Mouse (Mus musculus) layer of hippocampus, adult 2 months (tissue): Measurements from ENCODE around the gene Tyro3. TPM values are rescaled to one million over a fixed set of nuclear protein-coding genes. Genes with fewer than 3 reads are reported as not detected.

Experiments
- DNase-seq, 2 experiments: peaks; one replicate each; pipeline ENCODE4 v3.0.0; 2022; ENCODE audit warnings: low spot score in 2 of 2
- H3K27ac ChIP-seq: fragments of 200-600 bp; 2 replicates; pipeline ENCODE4 v1.8.1; 2022
- H3K4me3 ChIP-seq: fragments of 200-600 bp; 2 replicates; pipeline ENCODE4 v1.8.1; 2022; ENCODE audit warnings: mild to moderate bottlenecking
- CTCF ChIP-seq: fragments of 200-600 bp; conservative IDR thresholded peaks from 2 replicates; pipeline ENCODE4 v1.8.1; 2022; ENCODE audit warnings: antibody characterized with exemption, mild to moderate bottlenecking, moderate library complexity
- long read RNA-seq, 2 experiments: library from polyadenylated mRNA; stranded (forward); transcript quantifications; one replicate each; pipeline ENCODE4 v2.0.0; 2021; ENCODE audit warnings: borderline mapping rate in 2 of 2
- total RNA-seq, 2 experiments: library from RNA; stranded (reverse); gene quantifications; 2 replicates each; pipeline ENCODE4 v1.2.3; 2021

Tyro3 gene
- total RNA-seq, result 10 to 100 TPM; 75.5 to 80.8 TPM
- long read RNA-seq, experiment 1, transcript Tyro3-201 (19 exons, 3,989 nt), result major isoform, 52 of 83 reads
- long read RNA-seq, experiment 1, partial matches to known transcripts, result 22 of 83 reads
- long read RNA-seq, experiment 1, other reads (novel, unspliced or antisense), result 9 of 83 reads
- long read RNA-seq, experiment 2, transcript Tyro3-201 (19 exons, 3,989 nt), result major isoform, 65 of 92 reads
- long read RNA-seq, experiment 2, partial matches to known transcripts, result 19 of 92 reads
- long read RNA-seq, experiment 2, other reads (novel, unspliced or antisense), result 8 of 92 reads

GRCm38 (mm10) chr2:119797279-119797783 is at the start of gene Tyro3:
TSS of gene Tyro3 (plus strand) at chr2:119797733.
- Histone ChIP-seq H3K4me3 (peak within 1 kb of the TSS; percentile 22; the same call in 1 of the 2 replicates), H3K27ac (peak within 1 kb of the TSS; percentile 90; the same call in 1 of the 2 replicates)
- DNase-seq, result no peak
- TF ChIP-seq CTCF, result no peak

GRCm38 (mm10) chr2:119749260-119749659 is 48.3 kb upstream of the Tyro3 start:
- H3K4me3 ChIP-seq, result no peak overlapping the region; the same call in 1 of the 2 replicates
- 0 out of 2 replicates have a peak overlapping the region, but pooled peaks have one; percentile 37 for H3K27ac ChIP-seq
- DNase-seq, result peak in 1 of 2 experiments; percentile 32
- TF ChIP-seq CTCF, result no peak

- no peak for TF ChIP-seq CTCF
- Histone ChIP-seq H3K4me3 (peak overlapping the region; percentile 74), H3K27ac (peak overlapping the region; percentile 83)
- DNase-seq, result no peak
Measured at GRCm38 (mm10) chr2:119757601-119758100, 39.9 kb upstream of the Tyro3 start.

GRCm38 (mm10) chr2:119758101-119758843 is 39.3 kb upstream of the Tyro3 start:
- peak overlapping the region; percentile 74 for H3K4me3 ChIP-seq
- TF ChIP-seq CTCF, result no peak
- peak overlapping the region; percentile 83 for H3K27ac ChIP-seq
- no peak for DNase-seq

GRCm38 (mm10) chr2:119758844-119759835 is 38.4 kb upstream of the Tyro3 start:
- no peak for DNase-seq
- H3K4me3 ChIP-seq, result peak overlapping the region; percentile 74
- TF ChIP-seq CTCF, result no peak
- H3K27ac ChIP-seq, result peak overlapping the region; percentile 83; the same call in 1 of the 2 replicates

GRCm38 (mm10) chr2:119760251-119760650 is 37.3 kb upstream of the Tyro3 start, which contains the start of gene Ltk:
TSS of gene Ltk (minus strand) at chr2:119760431.
- Histone ChIP-seq H3K4me3 (no peak within 1 kb of the TSS), H3K27ac (no peak within 1 kb of the TSS)
- no peak for TF ChIP-seq CTCF
- DNase-seq, result no peak

GRCm38 (mm10) chr2:119762276-119762675 is 35.3 kb upstream of the Tyro3 start:
- Histone ChIP-seq H3K4me3 (no peak overlapping the region), H3K27ac (no peak overlapping the region)
- no peak for TF ChIP-seq CTCF
- DNase-seq, result no peak

- Histone ChIP-seq H3K27ac (0 out of 2 replicates have a peak overlapping the region, but pooled peaks have one; percentile 1), H3K4me3 (no peak overlapping the region)
- no peak for TF ChIP-seq CTCF
- DNase-seq, result no peak
Measured at GRCm38 (mm10) chr2:119763924-119764323, 33.6 kb upstream of the Tyro3 start.

GRCm38 (mm10) chr2:119767246-119767645 is 30.3 kb upstream of the Tyro3 start:
- Histone ChIP-seq H3K4me3 (no peak overlapping the region), H3K27ac (no peak overlapping the region)
- TF ChIP-seq CTCF, result peak; percentile 61
- DNase-seq, result no peak

- Histone ChIP-seq H3K27ac (peak within 1 kb of the TSS; percentile 94), H3K4me3 (peak within 1 kb of the TSS; percentile 62)
- no peak for TF ChIP-seq CTCF
- DNase-seq, result peak; percentile 79 to 84
Measured at GRCm38 (mm10) chr2:119787206-119787883, 10.2 kb upstream of the Tyro3 start, which contains the start of gene Rpap1. TSS of gene Rpap1 (minus strand) at chr2:119787537.

- H3K27ac ChIP-seq, result no peak overlapping the region
- no peak overlapping the region for H3K4me3 ChIP-seq
- DNase-seq, result no peak
- TF ChIP-seq CTCF, result no peak
Measured at GRCm38 (mm10) chr2:119789996-119790395, 7.5 kb upstream of the Tyro3 start.
